Mouse (Mus musculus): ENCODE measurements around the gene Kif5c. TPM values are rescaled to one million over a fixed set of nuclear protein-coding genes. Genes with fewer than 3 reads are reported as not detected.

The Kif5c gene
- polyA plus RNA-seq, 2 experiments, result 4.5 to 5.3 TPM

GRCm38 (mm10) chr2:49717437-49718116 lies 98.5 kb downstream of the Kif5c start:
- ATAC-seq (ENCODE audit: low FRiP score, low read depth) (no peak), DNase-seq (ENCODE audit: low spot score) (no peak)
- no peak overlapping the region for H3K4me3 ChIP-seq (replicated peaks; ENCODE audit: low read length)
- H3K36me3 ChIP-seq (ENCODE audit: control insufficient read depth, insufficient read depth, low read length), result no peaks in the 10 kb centered on the region; the same call in 1 of the 2 replicates
- no peak overlapping the region for H3K4me2 ChIP-seq (replicated peaks; ENCODE audit: low read depth, low read length, severe bottlenecking)
- H3K9ac ChIP-seq (ENCODE audit: low read depth, low read length, severe bottlenecking), result no peak overlapping the region
- 88% methylated on average over 18 of the region's 18 CpGs for WGBS
- no peak overlapping the region for H3K27ac ChIP-seq (replicated peaks; ENCODE audit: low read depth, low read length)
- H3K4me1 ChIP-seq (ENCODE audit: control insufficient read depth, insufficient read depth, low read length), result peaks cover 17% of the 10 kb centered on the region
- H3K9me3 ChIP-seq (ENCODE audit: control insufficient read depth, low read length), result no peaks in the 10 kb centered on the region
- TF ChIP-seq POLR2A (IDR thresholded peaks at IDR 0.05; ENCODE audit: borderline replicate concordance, extremely low read depth, insufficient read depth, insufficient read length), result no peak
- no peaks in the 10 kb centered on the region for H3K27me3 ChIP-seq (ENCODE audit: control insufficient read depth, insufficient read depth, low read length)

GRCm38 (mm10) chr2:49718492-49718891 lies 99.4 kb downstream of the Kif5c start:
- 14% methylated on average over 3 of the region's 3 CpGs for WGBS
- Histone ChIP-seq H3K27me3 (ENCODE audit: control insufficient read depth, insufficient read depth, low read length) (no peaks in the 10 kb centered on the region), H3K4me3 (replicated peaks; ENCODE audit: low read length) (no peak overlapping the region), H3K4me1 (ENCODE audit: control insufficient read depth, insufficient read depth, low read length) (peaks cover 17% of the 10 kb centered on the region), H3K9ac (ENCODE audit: low read depth, low read length, severe bottlenecking) (no peak overlapping the region), H3K4me2 (replicated peaks; ENCODE audit: low read depth, low read length, severe bottlenecking) (no peak overlapping the region), H3K36me3 (ENCODE audit: control insufficient read depth, insufficient read depth, low read length) (peaks cover under 1% of the 10 kb centered on the region; the same call in 1 of the 2 replicates), H3K9me3 (ENCODE audit: control insufficient read depth, low read length) (no peaks in the 10 kb centered on the region), H3K27ac (replicated peaks; ENCODE audit: low read depth, low read length) (no peak overlapping the region)
- no peak for ATAC-seq (ENCODE audit: low FRiP score, low read depth)
- no peak for DNase-seq (ENCODE audit: low spot score)
- TF ChIP-seq POLR2A (IDR thresholded peaks at IDR 0.05; ENCODE audit: borderline replicate concordance, extremely low read depth, insufficient read depth, insufficient read length), result no peak

- H3K9ac ChIP-seq (ENCODE audit: low read depth, low read length, severe bottlenecking), result no peak overlapping the region
- DNase-seq (ENCODE audit: low spot score) (no peak), ATAC-seq (ENCODE audit: low FRiP score, low read depth) (no peak)
- H3K27ac ChIP-seq (replicated peaks; ENCODE audit: low read depth, low read length), result no peak overlapping the region
- H3K27me3 ChIP-seq (ENCODE audit: control insufficient read depth, insufficient read depth, low read length), result no peaks in the 10 kb centered on the region
- H3K4me1 ChIP-seq (ENCODE audit: control insufficient read depth, insufficient read depth, low read length), result peaks cover 17% of the 10 kb centered on the region
- no peak for TF ChIP-seq POLR2A (IDR thresholded peaks at IDR 0.05; ENCODE audit: borderline replicate concordance, extremely low read depth, insufficient read depth, insufficient read length)
- no peak overlapping the region for H3K4me3 ChIP-seq (replicated peaks; ENCODE audit: low read length)
- H3K9me3 ChIP-seq (ENCODE audit: control insufficient read depth, low read length), result no peaks in the 10 kb centered on the region
- peaks cover 3% of the 10 kb centered on the region; the same call in 1 of the 2 replicates for H3K36me3 ChIP-seq (ENCODE audit: control insufficient read depth, insufficient read depth, low read length)
- 14% methylated on average over 8 of the region's 8 CpGs for WGBS
- no peak overlapping the region for H3K4me2 ChIP-seq (replicated peaks; ENCODE audit: low read depth, low read length, severe bottlenecking)
Measured at GRCm38 (mm10) chr2:49718935-49719850, 100.1 kb downstream of the Kif5c start.

- Histone ChIP-seq H3K4me3 (replicated peaks; ENCODE audit: low read length) (no peak overlapping the region), H3K9me3 (ENCODE audit: control insufficient read depth, low read length) (no peaks in the 10 kb centered on the region), H3K27me3 (ENCODE audit: control insufficient read depth, insufficient read depth, low read length) (no peaks in the 10 kb centered on the region), H3K4me1 (ENCODE audit: control insufficient read depth, insufficient read depth, low read length) (peaks cover 17% of the 10 kb centered on the region), H3K36me3 (ENCODE audit: control insufficient read depth, insufficient read depth, low read length) (peaks cover 7% of the 10 kb centered on the region; the same call in 1 of the 2 replicates), H3K27ac (replicated peaks; ENCODE audit: low read depth, low read length) (0 out of 2 replicates have a peak overlapping the region, but pooled peaks have one; percentile 19), H3K9ac (ENCODE audit: low read depth, low read length, severe bottlenecking) (no peak overlapping the region), H3K4me2 (replicated peaks; ENCODE audit: low read depth, low read length, severe bottlenecking) (0 out of 2 replicates have a peak overlapping the region, but pooled peaks have one; percentile 16)
- DNase-seq (ENCODE audit: low spot score) (no peak), ATAC-seq (ENCODE audit: low FRiP score, low read depth) (0 out of 2 replicates have a peak, but pooled peaks have one; percentile 51)
- no peak for TF ChIP-seq POLR2A (IDR thresholded peaks at IDR 0.05; ENCODE audit: borderline replicate concordance, extremely low read depth, insufficient read depth, insufficient read length)
- 3% methylated on average over 6 of the region's 6 CpGs for WGBS
Measured at GRCm38 (mm10) chr2:49719854-49720253, 100.8 kb downstream of the Kif5c start.

GRCm38 (mm10) chr2:49720343-49720742 lies 101.2 kb downstream of the Kif5c start:
- 36% methylated on average over 9 of the region's 9 CpGs for WGBS
- Histone ChIP-seq H3K4me1 (ENCODE audit: control insufficient read depth, insufficient read depth, low read length) (peaks cover 17% of the 10 kb centered on the region), H3K9ac (ENCODE audit: low read depth, low read length, severe bottlenecking) (no peak overlapping the region), H3K27me3 (ENCODE audit: control insufficient read depth, insufficient read depth, low read length) (no peaks in the 10 kb centered on the region), H3K9me3 (ENCODE audit: control insufficient read depth, low read length) (no peaks in the 10 kb centered on the region), H3K4me3 (replicated peaks; ENCODE audit: low read length) (no peak overlapping the region), H3K36me3 (ENCODE audit: control insufficient read depth, insufficient read depth, low read length) (peaks cover 10% of the 10 kb centered on the region; the same call in 1 of the 2 replicates), H3K4me2 (replicated peaks; ENCODE audit: low read depth, low read length, severe bottlenecking) (0 out of 2 replicates have a peak overlapping the region, but pooled peaks have one; percentile 16), H3K27ac (replicated peaks; ENCODE audit: low read depth, low read length) (0 out of 2 replicates have a peak overlapping the region, but pooled peaks have one; percentile 19)
- ATAC-seq (ENCODE audit: low FRiP score, low read depth), result no peak
- TF ChIP-seq POLR2A (IDR thresholded peaks at IDR 0.05; ENCODE audit: borderline replicate concordance, extremely low read depth, insufficient read depth, insufficient read length), result no peak
- DNase-seq (ENCODE audit: low spot score), result no peak
